ENCODE assay signal across 12 mouse cellular contexts in genomic region chr11:21010867-21011266, GRCm38 (mm10).
DNase-seq lines count a peak whose midpoint lies in the region; ATAC-seq lines count a peak whose summit lies in the region.
"Had no signal": no experiment of that assay in that cellular context is flagged by ENCODE, and none has a peak within 500 bp of the region (broad histone marks: within the 10 kb centered on the region; RNA-seq: fewer than 3 reads in every experiment).

No protein-coding gene starts in this region.

- H3K9me3 ChIP-seq in embryonic facial prominence, embryonic 10.5 days, result no peaks in the 10 kb centered on the region
- H3K9me3 ChIP-seq in hindbrain, embryonic 13.5 days, result no peaks in the 10 kb centered on the region
- H3K9me3 ChIP-seq: heart, embryonic 15.5 days; limb, embryonic 15.5 days had no signal

- 33% methylated on average over 7 of the region's 7 CpGs for WGBS in embryonic facial prominence, embryonic 10.5 days
- 13% methylated on average over 7 of the region's 7 CpGs for WGBS in hindbrain, embryonic 13.5 days

- no peaks in the 10 kb centered on the region for H3K36me3 ChIP-seq in embryonic facial prominence, embryonic 10.5 days (replicated peaks)
- H3K36me3 ChIP-seq in hindbrain, embryonic 13.5 days, result no peaks in the 10 kb centered on the region
- H3K36me3 ChIP-seq: heart, embryonic 15.5 days; limb, embryonic 15.5 days had no signal

- no peak overlapping the region for H3K4me3 ChIP-seq in embryonic facial prominence, embryonic 10.5 days
- no peak overlapping the region for H3K4me3 ChIP-seq in hindbrain, embryonic 13.5 days
- H3K4me3 ChIP-seq: heart, embryonic 15.5 days; limb, embryonic 15.5 days had no signal

- peak; percentile 86; the same call in 1 of the 2 replicates for ATAC-seq in hindbrain, embryonic 13.5 days (ENCODE audit: low FRiP score)

- H3K27me3 ChIP-seq in embryonic facial prominence, embryonic 10.5 days (replicated peaks; ENCODE audit: low read depth, poor library complexity, severe bottlenecking), result peaks cover 12% of the 10 kb centered on the region; the same call in 1 of the 2 replicates
- H3K27me3 ChIP-seq in hindbrain, embryonic 13.5 days, result no peaks in the 10 kb centered on the region
- H3K27me3 ChIP-seq: heart, embryonic 15.5 days; limb, embryonic 15.5 days had no signal

- no peak overlapping the region for H3K4me2 ChIP-seq in hindbrain, embryonic 13.5 days
- H3K4me2 ChIP-seq: heart, embryonic 15.5 days; limb, embryonic 15.5 days had no signal

- H3K4me1 ChIP-seq in embryonic facial prominence, embryonic 10.5 days, result peaks cover 9% of the 10 kb centered on the region; the same call in 1 of the 2 replicates
- peaks cover 5% of the 10 kb centered on the region for H3K4me1 ChIP-seq in hindbrain, embryonic 13.5 days (replicated peaks)
- H3K4me1 ChIP-seq: limb, embryonic 15.5 days had no signal

- no peak overlapping the region; the same call in 1 of the 2 replicates for H3K27ac ChIP-seq in embryonic facial prominence, embryonic 10.5 days (replicated peaks)
- no peak overlapping the region for H3K27ac ChIP-seq in hindbrain, embryonic 13.5 days
- H3K27ac ChIP-seq: heart, embryonic 15.5 days; limb, embryonic 15.5 days had no signal

- peak; percentile 21 to 40 for DNase-seq in kidney, postnatal 25 days
- DNase-seq in kidney, adult 9 months, result no peak
- DNase-seq in embryonic facial prominence, embryonic 10.5 days (ENCODE audit: low spot score), result peak; percentile 19
- DNase-seq in neural tube, embryonic 10.5 days (ENCODE audit: extremely low spot score, low spot score), result peak; percentile 33
- DNase-seq in adrenal gland, postnatal 36 days, result no peak
- no peak for DNase-seq in adrenal gland, postnatal 25 days
- DNase-seq in lung, postnatal 10 days, result no peak
- DNase-seq: right cerebral cortex, postnatal 14 days; thymus, postnatal 25 days had no signal

- H3K9ac ChIP-seq in hindbrain, embryonic 13.5 days, result no peak overlapping the region
- H3K9ac ChIP-seq: heart, embryonic 15.5 days; limb, embryonic 15.5 days had no signal

Comparison
In these comparisons a context has a peak if more than half of its experiments do, and no peak if none do; other contexts are left out.
1. DNase-seq: peak in kidney, postnatal 25 days (2 of 2), embryonic facial prominence, embryonic 10.5 days (single experiment) and neural tube, embryonic 10.5 days (single experiment); none in kidney, adult 9 months (single experiment), adrenal gland, postnatal 36 days (0 of 2), adrenal gland, postnatal 25 days (single experiment) and lung, postnatal 10 days (single experiment).